Mouse (Mus musculus) bone marrow macrophage, adult 2 months (primary cell): ENCODE measurements around the gene Pomc.

Source experiments
- CTCF ChIP-seq: IDR thresholded peaks from 2 replicates; pipeline ENCODE4 v1.5.1; 2012; ENCODE audit warnings: low read depth, mild to moderate bottlenecking, low read length, moderate library complexity
- POLR2A ChIP-seq: IDR thresholded peaks from 2 replicates; pipeline ENCODE4 v1.6.1; 2012; ENCODE audit warnings: mild to moderate bottlenecking, low read depth, low read length, borderline replicate concordance

DNA sequence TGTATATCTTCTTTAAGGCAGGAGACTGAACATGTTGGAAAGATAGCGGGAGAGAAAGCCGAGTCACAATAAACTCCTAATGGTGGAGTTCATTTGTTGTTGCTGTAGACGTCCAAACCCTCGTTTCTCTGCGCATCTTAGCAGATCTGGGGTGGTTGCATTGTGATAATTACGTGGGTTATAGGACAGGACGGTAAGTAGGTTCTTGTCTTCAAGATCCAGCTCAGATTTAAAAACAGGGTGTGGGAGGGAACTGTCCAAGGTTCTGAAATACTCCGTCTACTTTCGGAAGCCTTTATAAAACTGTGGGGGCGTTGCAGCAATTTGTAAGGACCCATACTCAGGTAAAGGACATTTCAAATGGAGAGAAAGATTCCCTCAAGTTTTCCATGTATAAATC lies 620 bp downstream of the Pomc start:
- TF ChIP-seq CTCF (no peak), POLR2A (no peak)
